Mouse (Mus musculus) brain, embryonic 18.5 days (tissue): ENCODE results near the gene Ugt1a9.
"Not testable (repeated sequence)": the region's sequence is repeated elsewhere in the genome, so short reads cannot be mapped to it uniquely, and the experiment has no call there.

Experiments used
- DNase-seq: peaks from one replicate; pipeline ENCODE4 v3.0.0-alpha.2; 2012; ENCODE audit warnings: low read depth, low spot score

The Ugt1a9 gene

DNA sequence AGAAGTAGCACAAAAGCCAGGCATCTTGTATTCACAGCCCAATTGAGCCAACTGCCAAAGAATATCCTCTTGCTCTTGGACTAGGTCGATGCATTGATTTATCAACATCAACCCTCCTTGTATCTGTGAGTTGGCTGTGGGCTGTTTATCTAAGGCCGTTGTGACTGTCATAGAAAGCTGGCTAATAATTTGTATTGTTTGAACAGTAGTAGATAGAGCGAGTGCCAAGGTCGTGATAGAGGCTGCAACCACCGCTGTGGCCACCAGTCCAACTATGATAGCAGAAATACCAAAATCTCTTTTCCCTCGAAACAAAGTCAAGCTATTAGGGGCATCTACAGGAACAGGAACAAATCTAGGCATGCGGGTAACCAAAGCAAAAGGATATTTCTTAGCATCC, 101.6 kb downstream of the Ugt1a9 start:
- DNase-seq: not testable (repeated sequence)

- DNase-seq: no peak
Measured at GRCm38 (mm10) chr1:88179657-88180056, 109.1 kb downstream of the Ugt1a9 start.

DNA sequence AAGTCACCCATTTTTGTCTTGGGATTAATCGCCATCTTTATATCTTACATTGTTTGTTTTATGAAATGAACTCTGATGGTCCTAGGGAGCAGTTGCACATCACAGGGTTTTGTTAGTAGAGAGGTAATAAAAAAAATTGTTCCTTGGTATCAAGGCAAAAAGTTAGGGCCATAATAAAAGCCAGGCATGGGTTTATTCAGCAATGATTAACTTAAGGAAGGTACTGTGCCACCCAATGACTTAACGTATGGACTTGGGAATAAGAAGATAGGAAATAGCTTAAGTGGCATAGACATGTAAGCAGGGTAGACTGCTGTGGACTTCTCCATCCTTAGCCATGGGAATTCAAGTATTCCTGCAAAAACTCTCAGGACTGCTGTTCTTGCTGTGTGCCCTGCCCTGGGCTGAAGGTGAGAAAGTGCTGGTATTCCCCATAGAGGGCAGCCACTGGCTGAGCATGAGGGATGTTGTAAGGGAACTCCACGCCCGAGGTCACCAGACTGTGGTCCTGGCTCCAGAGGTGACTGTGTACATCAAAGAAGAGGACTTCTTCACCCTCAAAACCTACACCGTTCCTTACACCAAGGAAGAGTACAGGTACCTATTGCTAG, 115.8 kb downstream of the Ugt1a9 start:
- DNase-seq: no peak

- no peak for DNase-seq
Measured at GRCm38 (mm10) chr1:88192136-88192535, 121.5 kb downstream of the Ugt1a9 start.

DNA sequence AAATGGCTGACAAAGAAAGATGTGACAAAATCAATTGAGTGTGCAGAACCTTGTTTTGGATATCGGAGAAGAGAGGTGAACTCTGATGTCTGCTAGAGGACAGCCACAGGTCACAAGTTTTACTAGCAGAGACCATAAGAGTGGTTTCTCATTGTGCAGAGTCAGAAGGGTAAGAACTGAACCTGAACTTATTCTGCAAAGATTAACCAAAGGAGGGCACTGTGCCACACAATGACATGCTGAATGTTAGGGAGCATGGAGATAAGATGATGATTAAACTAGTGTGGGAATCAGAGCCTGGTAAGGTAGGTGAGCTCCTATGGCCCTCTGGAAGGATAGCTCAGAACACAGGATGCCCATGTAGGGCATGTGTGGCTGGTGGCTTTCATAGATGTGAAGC, 125.1 kb downstream of the Ugt1a9 start:
- DNase-seq: no peak

DNA sequence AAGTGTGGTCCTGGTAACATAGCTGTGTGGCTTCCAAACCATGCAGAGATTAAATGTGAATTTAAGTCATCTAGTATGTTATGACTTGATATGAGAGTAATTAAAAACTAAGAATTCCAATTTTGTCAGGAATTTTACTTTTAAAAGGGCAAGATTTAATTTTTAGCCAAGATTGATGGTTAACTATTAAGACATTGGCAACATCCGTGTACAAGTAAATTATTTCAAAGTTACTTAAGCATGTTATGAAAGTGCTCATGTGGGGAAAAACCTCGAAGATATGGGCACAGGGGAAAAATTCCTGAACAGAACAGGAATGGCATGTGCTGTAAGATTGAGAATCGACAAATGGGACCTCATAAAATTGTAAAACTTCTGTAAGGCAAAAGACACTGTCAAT, 126.8 kb downstream of the Ugt1a9 start:
- no peak for DNase-seq

- DNase-seq: no peak
Measured at GRCm38 (mm10) chr1:88199996-88200395, 129.4 kb downstream of the Ugt1a9 start.

DNA sequence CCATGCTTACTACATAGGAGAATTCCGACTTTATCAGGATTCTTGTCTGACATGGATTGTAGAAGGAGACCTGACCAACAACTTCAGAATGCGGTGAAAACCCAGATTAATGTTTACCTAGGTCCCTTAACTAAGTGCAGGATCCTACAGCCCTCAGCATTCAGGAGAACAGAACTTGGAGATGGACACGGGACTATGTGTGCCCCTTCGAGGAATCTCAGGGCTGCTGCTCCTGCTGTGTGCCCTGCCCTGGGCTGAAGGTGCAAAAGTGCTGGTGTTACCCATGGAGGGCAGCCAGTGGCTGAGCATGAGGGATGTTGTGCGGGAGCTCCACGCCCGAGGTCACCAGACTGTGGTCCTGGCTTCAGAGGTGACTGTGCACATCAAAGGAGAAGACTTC, 129.9 kb downstream of the Ugt1a9 start, which contains the start of gene Ugt1a2:
Ugt1a2 (plus strand) TSS at position 146 of the 400 bp plus-strand sequence.
- no peak for DNase-seq

DNA sequence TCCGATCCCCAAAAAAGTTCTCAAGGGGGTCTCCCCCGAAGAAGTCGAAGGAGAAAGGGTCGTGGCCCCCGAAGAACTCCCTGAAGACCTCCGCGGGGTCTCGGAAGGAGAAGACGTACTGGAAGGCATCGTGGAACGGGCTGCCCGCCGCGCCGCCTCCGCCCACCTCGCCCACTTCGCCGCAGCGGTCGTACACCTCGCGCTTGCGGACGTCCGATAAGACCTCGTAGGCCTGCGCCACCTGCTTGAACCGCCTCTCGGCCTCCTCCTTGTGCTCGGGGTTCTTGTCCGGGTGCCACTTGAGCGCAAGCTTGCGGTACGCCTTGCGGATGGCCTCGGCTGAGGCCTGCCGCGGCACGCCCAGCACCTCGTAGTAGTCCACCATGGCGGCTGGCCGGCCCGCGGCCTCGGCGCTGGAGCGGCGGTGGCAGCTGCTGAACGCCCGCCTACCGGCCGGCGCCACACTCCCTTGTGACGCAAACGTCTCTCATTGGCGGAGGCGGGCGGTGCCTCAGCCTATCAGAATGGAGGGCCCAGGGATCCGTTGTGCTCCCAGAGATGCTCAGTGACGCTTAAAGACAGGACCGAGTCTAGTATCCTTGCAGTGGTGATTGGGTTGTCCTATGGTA, 134.8 kb downstream of the Ugt1a9 start, which contains the start of gene Dnajb3:
Dnajb3 (minus strand) TSS at position 489 of the 629 bp plus-strand sequence.
- DNase-seq: peak; percentile 79

DNA sequence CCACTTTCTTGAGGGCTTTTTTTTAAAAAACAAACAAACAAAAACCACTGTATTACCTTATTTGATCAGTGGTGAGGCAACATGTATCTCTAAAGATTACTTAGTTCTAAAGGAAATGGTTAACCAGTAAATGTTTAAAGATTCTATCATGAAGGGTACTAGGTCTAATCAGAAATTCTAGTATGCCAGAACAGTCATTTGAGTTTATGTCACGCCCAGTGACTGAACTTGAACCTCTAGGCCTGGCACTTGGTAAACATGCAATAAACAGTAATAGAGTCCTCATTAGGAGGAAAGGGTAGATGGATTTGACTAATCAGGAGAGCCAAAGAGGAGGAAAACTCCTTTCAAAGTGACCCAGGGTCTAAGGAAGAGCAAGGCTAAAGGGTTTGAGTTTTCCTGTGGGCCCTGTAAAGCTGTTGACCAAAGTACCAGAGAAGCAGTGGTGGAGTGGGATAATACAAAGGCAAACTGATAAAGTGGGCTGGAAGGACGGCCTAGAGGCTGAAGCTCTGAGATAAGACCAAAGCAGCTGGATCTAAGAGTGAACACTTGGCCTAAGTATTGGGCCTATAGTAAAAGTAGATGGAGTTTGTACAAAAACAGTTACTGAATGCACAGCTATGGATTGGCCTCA, 136.4 kb downstream of the Ugt1a9 start:
- no peak for DNase-seq

DNA sequence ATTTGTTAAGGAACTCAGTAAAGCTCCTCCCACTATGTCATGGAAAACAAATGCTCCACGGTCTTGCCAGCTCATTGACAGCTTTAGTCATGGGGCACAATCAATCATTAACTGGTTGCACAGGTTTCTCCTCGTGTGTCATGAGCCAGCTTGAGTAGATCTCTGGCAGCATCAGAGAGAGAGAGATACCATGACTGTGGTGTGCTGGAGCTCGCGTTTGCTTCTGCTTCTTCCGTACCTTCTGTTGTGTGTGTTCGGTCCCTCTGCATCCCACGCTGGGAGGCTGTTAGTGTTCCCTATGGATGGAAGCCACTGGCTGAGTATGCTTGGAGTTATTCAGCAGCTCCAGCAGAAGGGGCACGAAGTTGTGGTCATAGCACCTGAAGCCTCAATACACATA, 141.2 kb downstream of the Ugt1a9 start, which contains the start of gene Ugt1a1:
Ugt1a1 (plus strand) TSS at position 148 of the 400 bp plus-strand sequence.
- DNase-seq: no peak

DNA sequence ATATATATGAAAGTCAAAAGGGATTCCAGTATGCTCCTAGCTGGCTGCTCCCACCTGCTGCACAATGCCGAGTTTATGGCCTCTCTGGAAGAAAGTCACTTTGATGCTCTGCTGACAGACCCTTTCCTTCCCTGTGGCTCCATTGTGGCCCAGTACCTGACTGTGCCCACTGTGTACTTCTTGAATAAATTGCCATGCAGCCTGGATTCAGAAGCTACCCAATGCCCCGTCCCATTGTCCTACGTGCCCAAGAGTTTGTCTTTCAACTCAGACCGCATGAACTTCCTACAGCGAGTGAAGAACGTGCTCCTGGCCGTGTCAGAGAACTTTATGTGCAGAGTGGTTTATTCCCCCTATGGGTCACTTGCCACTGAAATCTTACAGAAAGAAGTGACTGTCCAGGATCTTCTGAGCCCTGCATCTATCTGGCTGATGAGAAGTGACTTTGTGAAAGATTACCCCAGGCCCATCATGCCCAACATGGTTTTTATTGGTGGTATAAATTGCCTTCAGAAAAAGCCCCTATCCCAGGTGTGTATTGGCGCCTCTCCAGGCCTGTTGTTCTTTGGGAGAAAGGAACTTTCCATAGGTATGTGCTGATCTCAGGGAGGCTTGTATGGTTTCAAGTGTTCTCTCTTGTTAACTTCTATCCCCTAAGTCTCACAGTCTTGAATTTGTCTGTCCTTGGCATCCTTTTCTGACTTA, 141.9 kb downstream of the Ugt1a9 start:
- DNase-seq: no peak

DNA sequence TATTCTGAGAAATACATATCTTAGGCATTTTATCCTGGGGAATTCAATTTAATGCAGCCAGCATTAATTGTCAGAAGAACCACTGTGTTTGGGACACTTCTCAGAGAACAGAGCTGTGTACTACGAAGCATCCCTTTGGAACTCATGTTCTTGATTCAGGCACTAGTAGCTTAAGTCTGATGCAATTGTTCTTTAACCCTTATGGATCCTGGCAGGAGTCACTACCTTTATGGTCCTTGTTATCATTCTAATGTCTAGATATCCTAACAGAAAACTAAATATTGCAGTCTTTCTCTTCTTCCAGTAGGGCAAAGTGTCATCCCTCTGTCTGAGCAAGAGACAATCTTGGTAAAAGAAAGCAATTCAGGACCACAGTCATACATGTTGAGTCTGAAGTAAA, 142.5 kb downstream of the Ugt1a9 start:
- no peak for DNase-seq

- no peak for DNase-seq
Measured at GRCm38 (mm10) chr1:88213766-88214461, 143.3 kb downstream of the Ugt1a9 start.

GRCm38 (mm10) chr1:88214462-88214952, 143.9 kb downstream of the Ugt1a9 start:
- no peak for DNase-seq

- DNase-seq: no peak
Measured at GRCm38 (mm10) chr1:88215466-88216380, 145.1 kb downstream of the Ugt1a9 start.

GRCm38 (mm10) chr1:88216551-88216950, 146.0 kb downstream of the Ugt1a9 start:
- DNase-seq: no peak

GRCm38 (mm10) chr1:88217144-88217543, 146.5 kb downstream of the Ugt1a9 start:
- no peak for DNase-seq

- no peak for DNase-seq
Measured at GRCm38 (mm10) chr1:88217576-88217975, 147.0 kb downstream of the Ugt1a9 start.

DNA sequence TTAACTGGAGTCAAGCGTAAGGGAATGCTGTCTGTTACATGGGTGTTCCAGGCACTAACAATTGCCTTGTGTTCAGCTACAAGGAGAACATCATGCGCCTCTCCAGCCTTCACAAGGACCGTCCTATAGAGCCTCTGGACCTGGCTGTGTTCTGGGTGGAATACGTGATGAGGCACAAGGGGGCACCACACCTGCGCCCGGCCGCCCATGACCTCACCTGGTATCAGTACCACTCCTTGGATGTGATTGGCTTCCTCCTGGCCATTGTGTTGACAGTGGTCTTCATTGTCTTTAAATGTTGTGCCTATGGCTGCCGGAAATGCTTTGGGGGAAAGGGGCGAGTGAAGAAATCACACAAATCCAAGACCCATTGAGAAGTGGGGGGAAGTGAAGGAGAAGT, 147.5 kb downstream of the Ugt1a9 start:
- no peak for DNase-seq
